Mouse (Mus musculus) layer of hippocampus, adult 9-10 months (tissue): ENCODE data around the gene Hist1h3d.
"Not testable (repeated sequence)": the region's sequence is repeated elsewhere in the genome, so short reads cannot be mapped to it uniquely, and the experiment has no call there.

Source experiments
- DNase-seq: peaks from one replicate; pipeline ENCODE4 v3.0.0; 2022; ENCODE audit warnings: low spot score

Hist1h3d gene

GRCm38 (mm10) chr13:23542225-23542980 is 33.2 kb upstream of the Hist1h3d start:
- not testable (repeated sequence) for DNase-seq

- peak; percentile 81 for DNase-seq
Measured at GRCm38 (mm10) chr13:23542999-23543607, 32.5 kb upstream of the Hist1h3d start, which contains the start of gene Hist1h2bh. Gene Hist1h2bh (minus strand): TSS chr13:23543392.

GRCm38 (mm10) chr13:23543965-23544786 is 31.4 kb upstream of the Hist1h3d start, which contains the start of gene Hist1h3f:
Gene Hist1h3f (plus strand): TSS chr13:23544052.
- DNase-seq: peak; percentile 94

GRCm38 (mm10) chr13:23544787-23545120 is 30.8 kb upstream of the Hist1h3d start:
- DNase-seq: not testable (repeated sequence)

GRCm38 (mm10) chr13:23546694-23547093 is 28.9 kb upstream of the Hist1h3d start:
- no peak for DNase-seq

- no peak for DNase-seq
Measured at GRCm38 (mm10) chr13:23550761-23551145, 24.8 kb upstream of the Hist1h3d start.

GRCm38 (mm10) chr13:23551146-23551834 is 24.3 kb upstream of the Hist1h3d start, which contains the start of gene Hist1h4f:
Gene Hist1h4f (minus strand): TSS chr13:23551648.
- peak; percentile 94 for DNase-seq

- no peak for DNase-seq
Measured at GRCm38 (mm10) chr13:23551931-23552914, 23.3 kb upstream of the Hist1h3d start.

- no peak for DNase-seq
Measured at GRCm38 (mm10) chr13:23552962-23553361, 22.6 kb upstream of the Hist1h3d start, which contains the start of gene Hist1h1d. Gene Hist1h1d (plus strand): TSS chr13:23553262.

- no peak for DNase-seq
Measured at GRCm38 (mm10) chr13:23554393-23554792, 21.2 kb upstream of the Hist1h3d start.

GRCm38 (mm10) chr13:23554925-23555838 is 20.4 kb upstream of the Hist1h3d start:
- no peak for DNase-seq

- peak; percentile 87 for DNase-seq
Measured at GRCm38 (mm10) chr13:23555839-23556416, 19.6 kb upstream of the Hist1h3d start.

GRCm38 (mm10) chr13:23556906-23557305 is 18.7 kb upstream of the Hist1h3d start:
- DNase-seq: no peak

- DNase-seq: not testable (repeated sequence)
Measured at GRCm38 (mm10) chr13:23560699-23561098, 14.9 kb upstream of the Hist1h3d start.

- not testable (repeated sequence) for DNase-seq
Measured at GRCm38 (mm10) chr13:23561531-23561882, 14.1 kb upstream of the Hist1h3d start.

- DNase-seq: peak; percentile 96
Measured at GRCm38 (mm10) chr13:23561883-23562659, 13.5 kb upstream of the Hist1h3d start, which contains the start of gene Hist1h3e. Gene Hist1h3e (minus strand): TSS chr13:23562369.

- no peak for DNase-seq
Measured at GRCm38 (mm10) chr13:23562699-23563462, 12.7 kb upstream of the Hist1h3d start.
